Mouse (Mus musculus) limb, embryonic 14.5 days (tissue): ENCODE data around the gene Ttc5. TPM values are rescaled to one million over a fixed set of nuclear protein-coding genes. Genes with fewer than 3 reads are reported as not detected.

ENCODE experiments used
- ATAC-seq: fragments of 200-750 bp; cut with Nextera tagmentation; 2 replicates; pipeline ENCODE4 v1.8.0; 2017; ENCODE audit warnings: low read depth, moderate number of reproducible peaks, moderate TSS enrichment; ENCODE audit not compliant: low FRiP score
- DNase-seq: peaks from one replicate; pipeline ENCODE4 v3.0.0-alpha.2; 2015; ENCODE audit warnings: low spot score
- H3K27ac ChIP-seq: fragments of 300-500 bp; sonication (generic); replicated peaks from 2 replicates; pipeline ENCODE4 v1.5.1; 2014; ENCODE audit warnings: low read depth, mild to moderate bottlenecking, low read length, moderate library complexity, mixed read lengths
- H3K27me3 ChIP-seq: fragments of 300-500 bp; sonication (generic); 2 replicates; pipeline ENCODE4 v1.6.1; 2014; ENCODE audit warnings: low read length, mixed read lengths; ENCODE audit not compliant: control insufficient read depth, insufficient read depth
- H3K36me3 ChIP-seq: fragments of 300-500 bp; sonication (generic); 2 replicates; pipeline ENCODE4 v1.6.1; 2014; ENCODE audit warnings: mild to moderate bottlenecking, low read length, moderate library complexity, mixed read lengths; ENCODE audit not compliant: control insufficient read depth, insufficient read depth
- H3K4me1 ChIP-seq: fragments of 300-500 bp; sonication (generic); 2 replicates; pipeline ENCODE4 v1.6.1; 2014; ENCODE audit warnings: antibody characterized with exemption, low read length, mixed read lengths; ENCODE audit not compliant: control insufficient read depth, insufficient read depth
- H3K4me2 ChIP-seq: fragments of 300-500 bp; sonication (generic); replicated peaks from 2 replicates; pipeline ENCODE4 v1.6.1; 2014; ENCODE audit warnings: low read depth, mild to moderate bottlenecking, low read length, moderate library complexity; ENCODE audit not compliant: severe bottlenecking
- H3K4me3 ChIP-seq: fragments of 300-500 bp; sonication (generic); replicated peaks from 2 replicates; pipeline ENCODE4 v1.5.1; 2014; ENCODE audit warnings: low read length
- H3K9ac ChIP-seq: fragments of 300-500 bp; sonication (generic); 2 replicates; pipeline ENCODE4 v1.6.1; 2014; ENCODE audit warnings: mild to moderate bottlenecking, low read depth, low read length, moderate library complexity; ENCODE audit not compliant: severe bottlenecking
- H3K9me3 ChIP-seq: fragments of 300-500 bp; sonication (generic); 2 replicates; pipeline ENCODE4 v1.6.1; 2016; ENCODE audit warnings: low read length; ENCODE audit not compliant: control insufficient read depth
- POLR2A ChIP-seq: fragments of 200-500 bp; IDR thresholded peaks from 2 replicates; pipeline ENCODE4 v1.8.0; 2012; ENCODE audit warnings: inconsistent platforms, mild to moderate bottlenecking, moderate library complexity, borderline replicate concordance; ENCODE audit not compliant: insufficient read depth, insufficient read length; ENCODE audit errors: extremely low read depth
- WGBS: fragments of 180-500 bp; shearing (Covaris S2); extraction: QIAGEN DNeasy Blood & Tissue Kit; methylation state at CpG from one replicate; pipeline ENCODE4 v1.1.7; 2014; 5-methylcytosine and 5-hydroxymethylcytosine counted together
- polyA plus RNA-seq, 2 experiments: library from polyadenylated mRNA; depleted of rRNA in 1 of 2; stranded (reverse) in 1 of 2; unstranded in 1 of 2; fragments of >200 nt; fragmentation: Nextera tagmentation in 1 of 2; extraction: Ambion mirVana in 1 of 2; gene quantifications; 2 replicates each; pipeline versions ENCODE4 v1.2.1 to v1.2.3; 2012 to 2014

Gene Ttc5
- polyA plus RNA-seq, 2 experiments, result 63.2 to 77.4 TPM

DNA sequence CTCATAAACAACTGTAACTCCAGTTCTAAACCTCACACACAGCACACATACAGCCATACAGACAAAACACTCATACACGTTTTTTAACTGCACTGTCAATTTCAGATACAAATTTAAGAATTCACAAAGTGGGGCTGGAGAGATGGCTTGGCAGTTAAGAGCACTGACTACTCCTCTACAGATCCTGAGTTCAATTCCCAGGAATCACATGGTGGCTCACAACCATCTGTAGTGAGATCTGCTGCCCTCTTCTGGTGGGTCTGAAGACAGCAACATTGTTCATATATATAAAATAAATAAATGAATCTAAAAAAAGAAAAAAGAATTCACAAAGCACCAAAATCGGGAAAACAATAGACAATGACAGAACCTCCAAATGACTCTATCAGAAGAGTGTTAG lies 14.0 kb downstream of the Ttc5 start:
- H3K4me3 ChIP-seq, result no peak overlapping the region
- ATAC-seq (no peak), DNase-seq (no peak)
- no peaks in the 10 kb centered on the region for H3K9me3 ChIP-seq
- 93% methylated on average over 2 of the region's 2 CpGs for whole genome bisulfite sequencing
- no peak overlapping the region for H3K4me2 ChIP-seq
- no peak for TF ChIP-seq POLR2A
- H3K27ac ChIP-seq, result no peak overlapping the region
- no peaks in the 10 kb centered on the region for H3K27me3 ChIP-seq
- H3K9ac ChIP-seq, result no peak overlapping the region
- peaks cover 79% of the 10 kb centered on the region for H3K36me3 ChIP-seq
- no peaks in the 10 kb centered on the region for H3K4me1 ChIP-seq

GRCm38 (mm10) chr14:50765736-50766135 lies 19.6 kb downstream of the Ttc5 start:
- Histone ChIP-seq H3K4me1 (no peaks in the 10 kb centered on the region), H3K27ac (no peak overlapping the region), H3K9ac (no peak overlapping the region), H3K4me2 (no peak overlapping the region), H3K36me3 (peaks cover 61% of the 10 kb centered on the region), H3K4me3 (no peak overlapping the region), H3K9me3 (no peaks in the 10 kb centered on the region), H3K27me3 (no peaks in the 10 kb centered on the region)
- ATAC-seq (no peak), DNase-seq (no peak)
- TF ChIP-seq POLR2A, result no peak
- 91% methylated on average over 6 of the region's 6 CpGs for WGBS

DNA sequence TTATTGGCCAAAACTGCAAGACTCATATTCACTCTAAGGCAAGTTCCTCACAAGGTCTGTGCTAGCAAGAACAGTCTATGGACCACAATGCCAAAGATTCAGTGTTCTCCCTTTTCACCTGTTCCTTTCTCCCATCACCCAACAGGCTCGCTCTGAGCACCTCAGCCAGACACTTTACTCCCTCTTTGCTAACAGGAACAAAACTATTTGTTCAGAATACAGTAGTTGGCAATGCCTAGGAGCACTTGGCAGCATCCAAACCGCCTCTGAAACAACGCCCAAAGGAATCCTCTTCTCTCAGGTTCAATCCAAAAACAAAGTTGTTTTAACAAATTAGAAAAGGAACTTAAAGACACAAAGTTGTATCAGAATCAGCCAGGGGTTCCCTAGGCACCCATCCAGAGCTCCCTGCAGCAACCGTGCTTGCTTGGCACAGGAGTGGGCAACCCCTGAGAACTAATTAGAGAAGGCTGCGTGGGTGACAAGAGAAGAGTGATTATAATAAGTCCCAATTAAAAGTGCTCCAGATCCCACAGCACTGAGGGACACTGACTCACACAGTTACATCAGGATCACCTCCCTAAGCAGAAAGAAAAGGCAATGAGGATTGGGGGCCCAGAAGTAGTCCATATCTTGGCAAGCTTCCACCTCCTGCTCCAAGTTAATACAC lies 26.8 kb downstream of the Ttc5 start:
- H3K4me3 ChIP-seq, result no peak overlapping the region
- WGBS, result 73% methylated on average over 5 of the region's 5 CpGs
- no peak overlapping the region for H3K9ac ChIP-seq
- no peaks in the 10 kb centered on the region for H3K27me3 ChIP-seq
- H3K27ac ChIP-seq, result no peak overlapping the region
- no peak for TF ChIP-seq POLR2A
- H3K36me3 ChIP-seq, result peaks cover 5% of the 10 kb centered on the region; the same call in 1 of the 2 replicates
- H3K9me3 ChIP-seq, result no peaks in the 10 kb centered on the region
- ATAC-seq (no peak), DNase-seq (no peak)
- no peaks in the 10 kb centered on the region for H3K4me1 ChIP-seq
- no peak overlapping the region for H3K4me2 ChIP-seq

DNA sequence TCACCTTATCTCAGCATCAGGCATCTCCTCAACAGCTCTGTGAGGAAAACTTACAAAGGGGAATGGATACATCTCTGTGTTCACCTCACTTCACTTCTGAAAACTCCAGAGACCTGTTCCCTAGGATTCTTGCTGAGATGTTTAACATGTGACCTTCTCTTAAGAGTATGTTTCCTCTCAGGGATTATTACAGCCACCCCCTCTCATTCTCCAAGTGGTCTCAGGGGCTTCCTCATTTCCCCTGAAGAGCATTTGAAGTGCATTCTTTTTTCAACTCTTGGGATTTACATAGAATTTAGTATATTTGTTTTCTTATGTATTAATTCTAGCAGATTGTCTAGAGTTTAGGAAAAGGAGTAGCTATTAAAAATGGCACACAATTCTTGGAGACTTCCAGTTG lies 40.3 kb downstream of the Ttc5 start, which contains the start of gene Olfr749:
TSS of gene Olfr749 (minus strand) at position 101 of the 400 bp plus-strand sequence.
- ATAC-seq (no peak), DNase-seq (no peak)
- no peaks in the 10 kb centered on the region for H3K36me3 ChIP-seq
- no peak for TF ChIP-seq POLR2A
- H3K9me3 ChIP-seq, result no peaks in the 10 kb centered on the region
- H3K4me1 ChIP-seq, result no peaks in the 10 kb centered on the region
- no peak within 1 kb of the TSS for H3K9ac ChIP-seq
- no peak within 1 kb of the TSS for H3K4me2 ChIP-seq
- no peak within 1 kb of the TSS for H3K27ac ChIP-seq
- H3K4me3 ChIP-seq, result no peak within 1 kb of the TSS
- H3K27me3 ChIP-seq, result no peaks in the 10 kb centered on the region

GRCm38 (mm10) chr14:50741584-50741983 lies 43.7 kb downstream of the Ttc5 start:
- no peak for TF ChIP-seq POLR2A
- Histone ChIP-seq H3K9ac (no peak overlapping the region), H3K27ac (no peak overlapping the region), H3K36me3 (no peaks in the 10 kb centered on the region), H3K4me3 (no peak overlapping the region), H3K4me1 (no peaks in the 10 kb centered on the region), H3K9me3 (no peaks in the 10 kb centered on the region), H3K4me2 (no peak overlapping the region), H3K27me3 (no peaks in the 10 kb centered on the region)
- 74% methylated on average over 2 of the region's 2 CpGs for WGBS
- no peak for DNase-seq
- ATAC-seq, result no peak
